Mouse (Mus musculus) layer of hippocampus, adult 2 months (tissue): ENCODE data around the gene Kif26b. TPM values are rescaled to one million over a fixed set of nuclear protein-coding genes. Genes with fewer than 3 reads are reported as not detected.

Source experiments
- DNase-seq, 2 experiments: peaks; one replicate each; pipeline ENCODE4 v3.0.0; 2022; ENCODE audit warnings: low spot score in 2 of 2
- H3K27ac ChIP-seq: fragments of 200-600 bp; 2 replicates; pipeline ENCODE4 v1.8.1; 2022
- H3K4me3 ChIP-seq: fragments of 200-600 bp; 2 replicates; pipeline ENCODE4 v1.8.1; 2022; ENCODE audit warnings: mild to moderate bottlenecking
- CTCF ChIP-seq: fragments of 200-600 bp; conservative IDR thresholded peaks from 2 replicates; pipeline ENCODE4 v1.8.1; 2022; ENCODE audit warnings: antibody characterized with exemption, mild to moderate bottlenecking, moderate library complexity
- total RNA-seq, 2 experiments: library from RNA; stranded (reverse); gene quantifications; 2 replicates each; pipeline ENCODE4 v1.2.3; 2021

The Kif26b gene
- total RNA-seq, 2 experiments from 2014 or later = 21.3 to 23.8 TPM

DNA sequence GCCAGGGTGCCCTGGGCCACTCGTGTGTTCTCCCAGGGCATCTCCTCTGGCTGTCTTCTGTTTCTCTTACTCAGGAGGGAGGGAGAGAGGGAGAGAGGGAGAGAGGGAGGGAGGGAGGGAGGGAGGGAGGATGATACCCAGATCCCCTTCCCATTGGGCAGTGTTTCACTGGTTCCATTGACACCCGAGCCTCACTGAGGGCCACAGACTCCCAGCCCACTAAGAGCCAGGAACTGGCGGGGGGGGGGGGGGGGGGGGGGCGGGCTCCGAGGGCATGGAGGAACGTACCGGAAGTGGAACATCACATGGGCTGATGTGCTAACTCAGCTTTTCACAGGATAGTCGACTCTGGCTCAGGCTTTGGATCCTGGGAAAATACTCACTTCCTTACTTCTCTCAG is 15.0 kb upstream of the Kif26b start:
- DNase-seq = no peak
- H3K4me3 ChIP-seq = no peak overlapping the region
- TF ChIP-seq CTCF = no peak

DNA sequence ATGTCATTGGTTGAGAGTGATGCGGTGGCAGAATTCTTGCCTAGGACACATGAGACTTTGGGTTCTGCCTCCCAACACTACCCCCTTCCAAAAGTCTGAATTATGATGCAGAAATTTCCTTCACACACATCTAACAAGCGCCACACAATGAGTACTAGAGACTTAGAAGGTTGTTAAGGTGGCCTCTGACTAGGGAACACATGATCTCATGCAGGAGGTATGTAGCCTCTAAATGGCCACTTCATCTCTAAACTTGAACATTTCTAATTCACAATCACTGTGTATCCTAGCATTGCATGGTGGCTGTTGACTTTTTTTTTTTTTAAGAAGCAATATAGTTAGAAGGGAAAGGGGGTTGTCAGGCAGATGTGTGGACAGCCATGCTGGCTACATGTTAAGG is 13.1 kb upstream of the Kif26b start:
- H3K4me3 ChIP-seq = no peak overlapping the region
- no peak for DNase-seq
- H3K27ac ChIP-seq = no peak overlapping the region
- no peak for TF ChIP-seq CTCF

More for the DNA sequence above, 15.0 kb upstream of the Kif26b start:
- H3K27ac ChIP-seq = no peak overlapping the region

DNA sequence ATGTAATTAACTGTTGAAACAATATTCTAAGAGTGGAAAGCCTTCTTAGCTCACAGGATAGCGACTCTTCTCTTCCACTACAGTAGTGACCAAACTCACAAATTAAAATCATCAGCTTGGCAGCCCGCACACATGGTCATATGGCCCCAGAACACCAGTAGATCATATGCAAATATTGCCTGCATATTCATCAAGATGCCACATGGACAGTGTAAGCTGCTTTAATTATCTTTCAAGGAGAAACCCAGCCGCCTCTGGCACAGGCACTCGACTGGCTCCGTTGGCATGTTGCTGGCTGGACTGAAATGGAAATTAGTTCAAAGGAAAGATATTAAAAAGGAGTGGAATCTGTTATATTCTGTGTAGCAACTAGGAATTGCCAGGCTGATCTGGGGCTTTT is 6.5 kb upstream of the Kif26b start:
- Histone ChIP-seq H3K4me3 (no peak overlapping the region), H3K27ac (no peak overlapping the region)
- no peak for TF ChIP-seq CTCF
- no peak for DNase-seq

DNA sequence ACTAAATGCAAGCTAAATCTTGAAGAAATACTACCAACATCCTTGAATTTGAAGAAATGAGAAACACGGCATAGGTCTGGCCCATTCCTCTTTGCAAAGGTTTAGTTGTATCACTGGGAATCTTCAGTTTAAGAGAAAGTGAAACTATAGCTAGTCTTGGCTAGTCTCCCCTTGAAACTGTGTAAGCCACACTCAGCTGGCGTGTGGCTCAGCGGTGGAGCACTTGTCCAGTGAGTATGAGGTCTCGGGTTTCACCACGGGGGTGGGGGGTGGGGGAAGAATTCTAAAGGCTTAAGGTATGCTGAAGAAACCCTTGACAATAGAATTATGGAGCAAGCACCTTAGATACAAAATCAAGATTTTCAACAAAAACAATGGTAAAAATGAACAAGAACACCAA is 5.8 kb upstream of the Kif26b start:
- Histone ChIP-seq H3K4me3 (no peak overlapping the region), H3K27ac (no peak overlapping the region)
- no peak for TF ChIP-seq CTCF
- no peak for DNase-seq

DNA sequence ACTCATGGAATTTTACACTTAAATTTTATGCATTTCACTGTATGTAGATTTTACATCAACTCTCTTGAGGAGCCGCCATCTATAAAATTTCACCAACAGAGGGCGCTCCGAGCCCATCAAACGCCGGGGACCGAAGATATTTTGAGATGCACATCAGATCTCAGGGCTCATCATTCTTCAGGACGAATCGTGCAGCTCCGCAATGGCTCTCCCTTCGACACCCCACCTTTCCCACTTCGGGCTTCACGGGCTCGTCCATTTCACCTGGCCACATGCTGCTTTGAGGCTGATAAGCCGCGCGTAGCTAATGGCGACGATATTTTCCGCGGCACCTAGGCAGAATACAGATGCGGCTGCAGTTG is 1.8 kb upstream of the Kif26b start:
- DNase-seq = peak; percentile 54 to 74
- H3K4me3 ChIP-seq = peak overlapping the region; percentile 83
- peak overlapping the region; percentile 88 for H3K27ac ChIP-seq
- peak; percentile 82 for TF ChIP-seq CTCF

DNA sequence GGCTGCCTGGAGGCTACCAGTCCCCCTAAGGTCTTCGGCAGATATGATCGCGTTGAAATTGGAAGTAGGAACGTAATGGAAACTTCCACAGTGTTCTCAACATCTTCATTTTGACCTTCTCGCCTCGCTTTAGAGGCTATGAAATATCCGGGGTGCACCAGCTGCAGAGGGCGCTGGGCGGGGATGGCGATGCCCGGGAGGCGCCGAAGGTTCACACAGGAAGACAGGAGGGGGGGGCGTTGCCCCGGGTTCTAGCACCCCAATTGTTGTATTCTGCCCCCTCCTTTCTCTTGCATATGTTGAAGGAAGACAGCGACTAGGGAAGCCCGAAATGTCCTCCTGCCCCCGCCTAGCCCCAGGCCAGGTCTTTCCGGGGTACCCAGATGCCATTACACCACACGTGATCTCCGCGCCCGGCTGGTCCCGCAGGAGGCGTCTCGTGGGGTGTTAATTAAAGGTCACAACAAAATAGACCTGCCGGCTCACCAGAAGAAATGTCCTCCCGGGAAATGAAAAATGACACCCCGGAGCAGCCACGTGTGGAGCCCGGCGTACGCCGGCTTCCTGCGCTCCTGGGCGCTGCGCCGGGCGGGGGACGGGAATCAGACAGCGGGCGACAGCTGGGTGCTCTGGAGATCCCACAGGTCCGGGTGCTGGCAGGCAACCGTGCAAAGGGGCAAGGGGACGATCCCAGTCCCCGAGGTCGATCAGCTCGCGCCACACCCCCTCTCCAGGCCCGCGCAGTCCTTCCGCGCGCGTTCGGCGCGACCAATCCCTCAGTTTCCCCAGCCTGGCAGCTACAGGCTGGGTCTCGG is 1.2 kb upstream of the Kif26b start:
- TF ChIP-seq CTCF = no peak
- H3K4me3 ChIP-seq = peak overlapping the region; percentile 83
- DNase-seq = peak; percentile 26
- H3K27ac ChIP-seq = peak overlapping the region; percentile 88

DNA sequence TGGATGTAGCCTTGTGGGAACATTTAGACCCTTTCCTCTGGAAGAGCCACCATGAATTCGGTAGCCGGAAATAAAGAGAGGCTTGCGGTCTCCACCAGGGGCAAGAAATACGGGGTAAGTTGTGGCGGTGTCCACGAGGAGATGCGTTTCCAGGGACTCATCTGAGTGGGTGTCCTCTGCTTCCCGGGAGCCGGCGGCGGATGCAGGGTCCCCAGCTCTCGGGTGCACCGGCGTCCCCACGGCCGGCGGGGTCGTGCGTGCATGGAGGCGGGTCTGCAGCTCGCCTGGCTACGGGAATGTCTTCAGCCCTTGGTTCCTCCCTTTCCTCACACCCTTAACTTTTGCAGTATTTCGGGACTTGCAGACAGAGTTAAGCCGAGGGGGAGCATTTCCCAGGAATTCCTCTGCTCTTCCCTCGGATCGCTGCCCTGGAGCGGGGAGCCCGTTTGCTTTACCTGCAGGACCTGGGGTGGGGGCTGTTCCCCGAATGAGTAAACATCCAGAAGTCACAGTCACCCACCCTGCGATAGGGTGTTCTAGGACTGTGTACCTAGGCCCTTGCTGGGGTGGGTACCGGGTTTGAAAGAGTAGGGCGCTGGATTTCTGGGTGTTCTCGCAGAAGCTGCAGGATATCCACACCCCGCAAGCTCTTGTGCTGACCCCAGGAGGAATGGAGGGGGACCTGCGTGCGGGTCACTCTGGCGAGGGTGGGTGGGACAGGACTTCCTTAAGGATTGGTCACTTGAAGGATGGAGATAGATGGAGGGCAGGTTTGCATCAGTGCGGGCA is 781 bp downstream of the Kif26b start:
- DNase-seq = peak in 1 of 2 experiments; percentile 7
- peak; percentile 39 for TF ChIP-seq CTCF
- H3K4me3 ChIP-seq = peak overlapping the region; percentile 83
- H3K27ac ChIP-seq = peak overlapping the region; percentile 88

DNA sequence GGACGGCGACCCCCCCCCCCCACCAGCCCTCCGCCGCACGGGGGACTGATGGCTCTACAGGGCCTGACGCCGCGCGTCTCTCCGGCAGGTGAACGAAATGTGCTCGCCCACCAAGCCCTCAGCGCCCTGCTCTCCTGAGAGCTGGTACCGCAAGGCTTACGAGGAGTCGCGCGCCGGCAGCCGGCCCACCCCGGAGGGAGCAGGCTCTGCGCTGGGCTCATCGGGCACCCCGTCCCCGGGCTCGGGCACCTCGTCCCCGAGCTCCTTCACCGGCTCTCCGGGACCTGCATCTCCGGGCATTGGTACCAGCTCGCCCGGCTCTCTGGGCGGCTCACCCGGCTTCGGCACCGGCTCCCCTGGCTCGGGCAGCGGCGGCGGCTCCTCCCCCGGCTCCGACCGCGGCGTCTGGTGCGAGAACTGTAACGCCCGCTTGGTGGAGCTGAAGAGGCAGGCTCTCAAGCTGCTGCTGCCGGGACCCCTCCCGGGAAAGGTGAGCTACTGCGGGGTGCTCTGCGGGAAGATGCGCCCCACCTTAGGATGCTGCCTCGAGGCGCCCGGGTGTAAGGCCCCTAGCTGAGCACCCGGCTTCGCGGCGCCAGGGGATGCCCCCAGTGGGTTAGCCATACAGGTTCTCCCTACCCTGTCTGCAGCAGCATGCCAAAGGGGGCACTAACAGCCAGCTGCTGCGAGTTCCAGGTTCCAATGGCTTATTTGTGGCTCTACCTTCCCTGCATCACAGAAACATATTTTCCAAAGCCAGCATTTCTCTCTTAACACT is 1.6 kb downstream of the Kif26b start:
- peak; percentile 76 to 86 for DNase-seq
- H3K27ac ChIP-seq = peak overlapping the region; percentile 88
- H3K4me3 ChIP-seq = peak overlapping the region; percentile 83
- TF ChIP-seq CTCF = peak; percentile 90

DNA sequence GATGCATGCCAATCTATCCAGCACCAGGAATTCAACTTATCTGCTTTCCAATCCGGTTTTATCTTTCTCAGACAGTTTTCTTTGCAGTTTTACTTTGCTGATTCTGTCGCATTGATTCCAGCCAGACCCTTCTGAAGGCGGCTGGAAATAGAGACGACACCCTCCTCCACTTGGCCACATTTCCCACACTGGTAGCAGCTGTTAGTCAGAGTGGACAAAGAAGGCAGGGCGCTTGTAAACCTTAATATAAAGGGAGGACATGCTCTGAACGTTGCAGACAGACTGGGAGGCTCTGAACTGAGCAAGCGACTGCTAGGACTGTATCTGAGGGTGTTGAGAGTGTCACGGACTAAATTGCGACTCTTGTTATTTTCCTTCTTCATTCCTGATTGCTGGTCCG is 11.3 kb downstream of the Kif26b start:
- TF ChIP-seq CTCF = no peak
- H3K27ac ChIP-seq = no peak overlapping the region
- no peak overlapping the region for H3K4me3 ChIP-seq
- DNase-seq = no peak

DNA sequence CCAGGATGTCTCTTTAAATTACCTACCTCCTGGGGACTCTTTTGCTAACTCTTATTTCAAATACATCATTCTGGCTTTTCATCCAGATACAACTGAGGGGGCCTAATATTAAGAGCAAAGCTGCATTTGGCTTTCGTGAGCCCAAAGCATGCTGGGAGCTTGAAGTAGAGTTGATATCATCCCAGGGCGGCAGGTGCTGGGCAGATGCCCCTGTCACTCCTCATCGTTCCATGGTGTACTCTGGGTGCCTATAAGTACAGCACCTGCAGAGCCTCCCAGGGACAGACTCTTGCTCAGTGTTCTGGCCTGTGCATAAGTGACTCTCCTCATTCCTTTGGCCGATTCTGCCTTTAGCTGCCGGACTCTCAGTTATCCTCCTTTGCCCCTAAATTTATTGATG is 13.5 kb downstream of the Kif26b start:
- no peak for DNase-seq
- H3K27ac ChIP-seq = no peak overlapping the region
- TF ChIP-seq CTCF = no peak

DNA sequence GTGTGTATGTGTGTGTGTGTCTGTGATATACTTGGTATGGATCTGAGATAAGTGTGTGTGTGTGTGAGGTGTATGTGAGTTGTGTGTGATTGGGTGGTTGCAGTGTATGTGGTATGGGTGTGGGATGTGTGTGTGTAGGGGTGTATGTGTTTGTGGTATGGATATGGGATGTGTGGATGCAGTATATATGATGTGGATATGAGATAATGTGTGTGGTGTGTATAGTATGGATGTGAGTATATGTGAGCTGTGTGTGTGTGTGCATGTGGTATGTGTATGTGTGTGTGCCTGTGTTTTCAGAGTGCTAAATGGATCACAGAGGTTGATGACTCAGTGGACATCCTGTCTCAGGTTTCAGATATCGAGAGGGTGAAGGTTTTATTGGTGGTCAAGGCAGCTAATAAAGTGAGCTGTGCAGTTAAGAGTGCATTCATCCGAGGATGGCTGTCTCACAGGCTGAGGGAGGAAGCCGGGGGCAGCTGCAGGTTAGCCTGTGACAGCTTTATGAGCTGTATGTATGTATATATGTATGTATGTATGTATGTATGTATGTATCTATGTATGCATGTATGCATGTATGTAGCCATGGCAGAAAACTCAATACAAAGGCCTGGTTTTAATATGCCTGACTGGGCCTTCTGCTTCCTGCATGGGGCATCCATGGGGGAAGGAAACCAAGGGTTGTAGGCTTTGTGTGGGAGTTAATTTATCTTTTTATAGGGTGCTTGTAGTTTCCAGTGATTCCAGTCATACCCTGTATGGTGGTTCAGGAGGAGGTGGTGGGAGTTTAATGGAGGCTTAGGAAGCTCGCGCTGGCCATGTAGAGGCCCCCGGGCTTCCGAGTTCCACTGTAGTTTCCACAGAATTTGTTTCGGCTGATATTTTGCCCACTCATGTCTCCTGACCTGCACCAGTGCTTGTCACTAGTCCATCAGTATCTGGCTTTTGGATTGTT is 14.3 kb downstream of the Kif26b start:
- no peak overlapping the region for H3K4me3 ChIP-seq
- H3K27ac ChIP-seq = no peak overlapping the region
- DNase-seq = no peak
- TF ChIP-seq CTCF = no peak

More for the DNA sequence above, 13.5 kb downstream of the Kif26b start:
- H3K4me3 ChIP-seq = no peak overlapping the region

DNA sequence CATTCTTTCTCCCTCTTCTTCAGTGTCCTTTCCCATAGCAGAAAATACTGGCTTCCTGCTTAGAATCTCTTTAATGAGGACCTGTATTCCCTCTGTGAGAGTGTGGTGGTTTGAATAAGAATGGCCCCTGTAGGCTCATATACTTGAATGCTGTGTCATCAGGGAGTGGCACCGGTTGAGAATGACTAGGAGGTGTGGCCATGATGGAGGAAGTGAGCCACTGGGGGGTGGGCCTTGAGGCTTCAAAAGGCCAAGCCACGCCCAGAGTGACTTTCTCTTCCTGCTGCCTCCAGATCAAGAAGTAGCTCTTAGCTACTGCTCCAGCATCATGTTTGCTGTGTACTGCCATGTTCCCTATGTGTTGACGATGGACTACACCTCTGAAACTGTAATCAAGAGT is 15.7 kb downstream of the Kif26b start:
- no peak for DNase-seq
- H3K4me3 ChIP-seq = no peak overlapping the region
- no peak overlapping the region for H3K27ac ChIP-seq
- no peak for TF ChIP-seq CTCF
